ENCODE assay signal across 26 mouse cellular contexts in genomic region chr9:22447213-22447612, GRCm38 (mm10). TPM values are rescaled to one million over a fixed set of nuclear protein-coding genes. Genes with fewer than 3 reads are reported as not detected.
DNase-seq lines count a peak whose midpoint lies in the region; ATAC-seq and TF ChIP-seq lines count a peak whose summit lies in the region.
"Had no signal": no experiment of that assay in that cellular context is flagged by ENCODE, and none has a peak within 500 bp of the region (broad histone marks: within the 10 kb centered on the region; RNA-seq: fewer than 3 reads in every experiment).

No protein-coding gene starts in this region.

- H3K36me3 ChIP-seq in liver, adult 2 months (ENCODE audit: control insufficient read depth, insufficient read depth, low read length), result peaks cover 18% of the 10 kb centered on the region; the same call in 1 of the 2 replicates
- peaks cover 55% of the 10 kb centered on the region for H3K36me3 ChIP-seq in liver, embryonic 15.5 days (replicated peaks)
- H3K36me3 ChIP-seq in forebrain, postnatal 0 days (ENCODE audit: insufficient read depth), result peaks cover 70% of the 10 kb centered on the region

- H3K4me3 ChIP-seq in liver, adult 2 months (ENCODE audit: insufficient read depth, low read depth, low read length), result no peak overlapping the region
- no peak overlapping the region for H3K4me3 ChIP-seq in liver, embryonic 15.5 days (replicated peaks)
- H3K4me3 ChIP-seq in forebrain, postnatal 0 days (ENCODE audit: low read depth, low read length), result no peak overlapping the region
- H3K4me3 ChIP-seq: embryonic facial prominence, embryonic 13.5 days; forebrain, embryonic 15.5 days; limb, embryonic 10.5 days; midbrain, embryonic 15.5 days; myocyte; stomach, embryonic 15.5 days had no signal

- H3K27me3 ChIP-seq in liver, adult 2 months (ENCODE audit: control insufficient read depth, insufficient read depth, low read length), result no peaks in the 10 kb centered on the region
- H3K27me3 ChIP-seq in liver, embryonic 15.5 days, result no peaks in the 10 kb centered on the region
- H3K27me3 ChIP-seq in forebrain, postnatal 0 days (ENCODE audit: insufficient read depth, low read length), result no peaks in the 10 kb centered on the region
- H3K27me3 ChIP-seq: embryonic facial prominence, embryonic 13.5 days; forebrain, embryonic 15.5 days; midbrain, embryonic 15.5 days; stomach, embryonic 15.5 days had no signal

- no peaks in the 10 kb centered on the region for H3K79me2 ChIP-seq in liver, adult 2 months (ENCODE audit: control insufficient read depth, insufficient read depth, low read length)

- H3K4me2 ChIP-seq in liver, embryonic 15.5 days, result no peak overlapping the region
- H3K4me2 ChIP-seq in forebrain, postnatal 0 days (ENCODE audit: low read depth), result no peak overlapping the region
- H3K4me2 ChIP-seq: embryonic facial prominence, embryonic 13.5 days; forebrain, embryonic 15.5 days; midbrain, embryonic 15.5 days; stomach, embryonic 15.5 days had no signal

- no peak overlapping the region for H3K9ac ChIP-seq in liver, adult 2 months (ENCODE audit: low read depth, low read length)
- H3K9ac ChIP-seq in liver, embryonic 15.5 days, result no peak overlapping the region
- no peak overlapping the region for H3K9ac ChIP-seq in forebrain, postnatal 0 days
- H3K9ac ChIP-seq: embryonic facial prominence, embryonic 13.5 days; forebrain, embryonic 15.5 days; midbrain, embryonic 15.5 days; stomach, embryonic 15.5 days had no signal

- DNase-seq in liver, adult 2 months (ENCODE audit: extremely low read depth, low read depth, low spot score), result peak; percentile 54
- DNase-seq in liver, result no peak
- no peak for DNase-seq in T-cell, adult 2 months (ENCODE audit: low spot score)
- no peak for DNase-seq in forebrain, postnatal 0 days
- DNase-seq: cerebellum, adult 11 months; cerebellum, postnatal 10 days; gastrocnemius, postnatal 36 days; kidney, adult 9 months; kidney, postnatal 25 days; thymus, adult 2 months had no signal

- 0 out of 2 replicates have a peak, but pooled peaks have one; percentile 43 for ATAC-seq in common myeloid progenitor, adult 5-6 weeks (replicated peaks; ENCODE audit: low read depth, poor library complexity, severe bottlenecking)
- 0 out of 2 replicates have a peak, but pooled peaks have one; percentile 30 for ATAC-seq in liver, embryonic 15.5 days (ENCODE audit: insufficient read depth)
- ATAC-seq in forebrain, postnatal 0 days, result no peak
- no peak for ATAC-seq in megakaryocyte-erythroid progenitor cell, adult 5-6 weeks (replicated peaks; ENCODE audit: low FRiP score, low TSS enrichment, poor library complexity, severe bottlenecking)
- ATAC-seq: forebrain, embryonic 15.5 days; midbrain, embryonic 15.5 days had no signal

- WGBS in liver, adult 2 months, result 40% methylated on average over 5 of the region's 5 CpGs
- 41% methylated on average over 5 of the region's 5 CpGs for WGBS in liver, embryonic 15.5 days (ENCODE audit: insufficient replicate concordance)
- 91% methylated on average over 5 of the region's 5 CpGs for WGBS in forebrain, postnatal 0 days

- no peak for TF ChIP-seq POLR2A in liver, adult 2 months (IDR thresholded peaks at IDR 0.05; ENCODE audit: extremely low read depth, insufficient read depth, low read length)

- no peak overlapping the region for H3K27ac ChIP-seq in liver, adult 2 months (replicated peaks; ENCODE audit: insufficient read depth, low read depth, low read length)
- H3K27ac ChIP-seq in liver, embryonic 15.5 days (replicated peaks), result no peak overlapping the region
- H3K27ac ChIP-seq in forebrain, postnatal 0 days (ENCODE audit: low read depth, low read length), result no peak overlapping the region
- H3K27ac ChIP-seq: embryonic facial prominence, embryonic 13.5 days; forebrain, embryonic 15.5 days; limb, embryonic 10.5 days; macrophage; midbrain, embryonic 15.5 days; stomach, embryonic 15.5 days had no signal

- no peaks in the 10 kb centered on the region for H3K9me3 ChIP-seq in liver, embryonic 15.5 days (replicated peaks)
- no peaks in the 10 kb centered on the region for H3K9me3 ChIP-seq in forebrain, postnatal 0 days (ENCODE audit: low read length)
- H3K9me3 ChIP-seq: embryonic facial prominence, embryonic 13.5 days; forebrain, embryonic 15.5 days; limb, embryonic 10.5 days; midbrain, embryonic 15.5 days; stomach, embryonic 15.5 days had no signal

- no peak for TF ChIP-seq CTCF in liver, adult 2 months (IDR thresholded peaks at IDR 0.05; ENCODE audit: low read depth, low read length)
- TF ChIP-seq CTCF in forebrain, postnatal 0 days (IDR thresholded peaks at IDR 0.05; ENCODE audit: low read depth), result no peak

- no peaks in the 10 kb centered on the region for H3K4me1 ChIP-seq in liver, adult 2 months (ENCODE audit: control insufficient read depth, insufficient read depth, low read length)
- H3K4me1 ChIP-seq in liver, embryonic 15.5 days (replicated peaks), result peaks cover 9% of the 10 kb centered on the region; the same call in 1 of the 2 replicates
- H3K4me1 ChIP-seq in forebrain, postnatal 0 days (ENCODE audit: insufficient read depth), result no peaks in the 10 kb centered on the region
- H3K4me1 ChIP-seq: embryonic facial prominence, embryonic 13.5 days; forebrain, embryonic 15.5 days; limb, embryonic 10.5 days; midbrain, embryonic 15.5 days; stomach, embryonic 15.5 days had no signal

RNA-seq across cellular contexts. Expression of gene Gm17545, which starts 6.9 kb away (rescaled TPM):
- total RNA-seq in liver, adult 2 months (2014; rRNA removed), result not detected in 2 replicates
- not detected in 2 replicates for polyA plus RNA-seq in liver, adult 2 months (2012; rRNA removed)
- total RNA-seq in common myeloid progenitor, adult 5-6 weeks (2017), result not detected in 2 replicates
- not detected in 2 replicates for polyA plus RNA-seq in liver, embryonic 15.5 days (2015; fragmentation: Nextera tagmentation; extraction: Ambion mirVana)
- total RNA-seq in forebrain, postnatal 0 days (2014; rRNA removed), result not detected in 2 replicates
- polyA plus RNA-seq in forebrain, postnatal 0 days (2015; fragmentation: Nextera tagmentation; extraction: Ambion mirVana), result not detected in 2 replicates
- total RNA-seq in megakaryocyte-erythroid progenitor cell, adult 5-6 weeks (2014; fragmentation: Nextera tagmentation), result not detected in 2 replicates
- not detected in 2 replicates for total RNA-seq in megakaryocyte-erythroid progenitor cell, adult 5-6 weeks (2017)
- total RNA-seq: gastrocnemius, postnatal 36 days; left cerebral cortex, adult 18-20 months had no signal
- polyA plus RNA-seq: embryonic facial prominence, embryonic 13.5 days; forebrain, embryonic 15.5 days; heart, embryonic 16.5 days; hindbrain, embryonic 11.5 days; limb, embryonic 10.5 days; macrophage; midbrain, embryonic 15.5 days; myocyte; neural tube, embryonic 14.5 days; spleen, adult 2 months; stomach, embryonic 15.5 days; thymus, adult 2 months; urinary bladder, adult 2 months had no signal

RNA-seq across cellular contexts. Expression of gene Rp9, which starts 22.3 kb away (rescaled TPM):
- 47.1 and 53.7 TPM in 2 replicates for total RNA-seq in liver, adult 2 months (2014; rRNA removed)
- 58.1 and 66.7 TPM in 2 replicates for polyA plus RNA-seq in liver, adult 2 months (2012; rRNA removed)
- 182 and 193 TPM in 2 replicates for total RNA-seq in common myeloid progenitor, adult 5-6 weeks (2017)
- 29.1 and 30.3 TPM in 2 replicates for polyA plus RNA-seq in liver, embryonic 15.5 days (2015; fragmentation: Nextera tagmentation; extraction: Ambion mirVana)
- total RNA-seq in forebrain, postnatal 0 days (2014; rRNA removed), result 80.2 and 85.6 TPM in 2 replicates
- 80.2 and 81.2 TPM in 2 replicates for polyA plus RNA-seq in forebrain, postnatal 0 days (2015; fragmentation: Nextera tagmentation; extraction: Ambion mirVana)
- total RNA-seq in megakaryocyte-erythroid progenitor cell, adult 5-6 weeks (2014; fragmentation: Nextera tagmentation), result 128 and 174 TPM in 2 replicates
- total RNA-seq in megakaryocyte-erythroid progenitor cell, adult 5-6 weeks (2017), result 257 and 309 TPM in 2 replicates

RNA-seq across cellular contexts. Expression of gene Bbs9, which starts 28.3 kb away (rescaled TPM):
- 7.2 and 8.0 TPM in 2 replicates for total RNA-seq in liver, adult 2 months (2014; rRNA removed)
- 2.7 and 3.3 TPM in 2 replicates for polyA plus RNA-seq in liver, adult 2 months (2012; rRNA removed)
- total RNA-seq in common myeloid progenitor, adult 5-6 weeks (2017), result 16.9 and 20.0 TPM in 2 replicates
- 2.3 TPM in 2 replicates for polyA plus RNA-seq in liver, embryonic 15.5 days (2015; fragmentation: Nextera tagmentation; extraction: Ambion mirVana)
- 33.8 and 35.4 TPM in 2 replicates for total RNA-seq in forebrain, postnatal 0 days (2014; rRNA removed)
- 13.8 and 17.8 TPM in 2 replicates for polyA plus RNA-seq in forebrain, postnatal 0 days (2015; fragmentation: Nextera tagmentation; extraction: Ambion mirVana)
- 12.2 and 25.8 TPM in 2 replicates for total RNA-seq in megakaryocyte-erythroid progenitor cell, adult 5-6 weeks (2014; fragmentation: Nextera tagmentation)
- total RNA-seq in megakaryocyte-erythroid progenitor cell, adult 5-6 weeks (2017), result 17.8 and 20.2 TPM in 2 replicates

RNA-seq across cellular contexts. Expression of gene 9530077C05Rik, which starts 35.9 kb away (rescaled TPM):
- total RNA-seq in liver, adult 2 months (2014; rRNA removed), result 0.13 and 0.18 TPM in 2 replicates
- polyA plus RNA-seq in liver, adult 2 months (2012; rRNA removed), result 0.04 and 0.07 TPM in 2 replicates
- 5.2 and 11.0 TPM in 2 replicates for total RNA-seq in common myeloid progenitor, adult 5-6 weeks (2017)
- 1.8 and 2.0 TPM in 2 replicates for polyA plus RNA-seq in liver, embryonic 15.5 days (2015; fragmentation: Nextera tagmentation; extraction: Ambion mirVana)
- total RNA-seq in forebrain, postnatal 0 days (2014; rRNA removed), result 13.7 and 14.1 TPM in 2 replicates
- polyA plus RNA-seq in forebrain, postnatal 0 days (2015; fragmentation: Nextera tagmentation; extraction: Ambion mirVana), result 16.3 and 17.5 TPM in 2 replicates
- total RNA-seq in megakaryocyte-erythroid progenitor cell, adult 5-6 weeks (2014; fragmentation: Nextera tagmentation), result 5.8 and 10.7 TPM in 2 replicates
- 11.7 and 16.4 TPM in 2 replicates for total RNA-seq in megakaryocyte-erythroid progenitor cell, adult 5-6 weeks (2017)

RNA-seq across cellular contexts. Expression of gene Anln, which starts 58.2 kb away (rescaled TPM):
- 1.1 and 1.2 TPM in 2 replicates for total RNA-seq in liver, adult 2 months (2014; rRNA removed)
- 0.07 and 0.23 TPM in 2 replicates for polyA plus RNA-seq in liver, adult 2 months (2012; rRNA removed)
- 49.2 and 53.5 TPM in 2 replicates for total RNA-seq in common myeloid progenitor, adult 5-6 weeks (2017)
- 25.8 and 27.1 TPM in 2 replicates for polyA plus RNA-seq in liver, embryonic 15.5 days (2015; fragmentation: Nextera tagmentation; extraction: Ambion mirVana)
- 3.5 and 6.6 TPM in 2 replicates for total RNA-seq in forebrain, postnatal 0 days (2014; rRNA removed)
- 2.2 and 2.4 TPM in 2 replicates for polyA plus RNA-seq in forebrain, postnatal 0 days (2015; fragmentation: Nextera tagmentation; extraction: Ambion mirVana)
- total RNA-seq in megakaryocyte-erythroid progenitor cell, adult 5-6 weeks (2014; fragmentation: Nextera tagmentation), result 79.4 and 93.1 TPM in 2 replicates
- total RNA-seq in megakaryocyte-erythroid progenitor cell, adult 5-6 weeks (2017), result 59.5 and 67.9 TPM in 2 replicates

Comparison
In these comparisons a context has a peak if more than half of its experiments do, and no peak if none do; other contexts are left out.
1. ATAC-seq: peak in common myeloid progenitor, adult 5-6 weeks (single experiment) and liver, embryonic 15.5 days (single experiment); none in forebrain, postnatal 0 days (single experiment) and megakaryocyte-erythroid progenitor cell, adult 5-6 weeks (single experiment).